Mouse (Mus musculus): ENCODE data around the gene Traf3ip1. TPM values are rescaled to one million over a fixed set of nuclear protein-coding genes. Genes with fewer than 3 reads are reported as not detected.
A peak's percentile ranks its signal among the peaks of the same experiment; 100 is the strongest.

Traf3ip1 gene
- polyA plus RNA-seq, 1 experiment: not detected

GRCm38 (mm10) chr1:91533961-91534723 is 39.7 kb downstream of the Traf3ip1 start:
- 81% methylated on average over 19 of the region's 19 CpGs for WGBS
- no peaks in the 10 kb centered on the region for H3K4me1 ChIP-seq (ENCODE audit: control insufficient read depth, insufficient read depth, low read length)
- H3K27ac ChIP-seq (ENCODE audit: insufficient read depth, low read depth, low read length): no peak overlapping the region
- no peak overlapping the region for H3K4me3 ChIP-seq (ENCODE audit: insufficient read depth, low read depth, low read length)
- TF ChIP-seq POLR2A (IDR thresholded peaks at IDR 0.05; ENCODE audit: insufficient read depth, low read depth, low read length) (no peak), CTCF (IDR thresholded peaks at IDR 0.05; ENCODE audit: insufficient read depth, low read depth, low read length) (no peak)

GRCm38 (mm10) chr1:91537786-91538569 is 43.5 kb downstream of the Traf3ip1 start:
- TF ChIP-seq POLR2A (IDR thresholded peaks at IDR 0.05; ENCODE audit: insufficient read depth, low read depth, low read length): no peak
- TF ChIP-seq CTCF (IDR thresholded peaks at IDR 0.05; ENCODE audit: insufficient read depth, low read depth, low read length): no peak
- Histone ChIP-seq H3K27ac (ENCODE audit: insufficient read depth, low read depth, low read length) (no peak overlapping the region), H3K4me1 (ENCODE audit: control insufficient read depth, insufficient read depth, low read length) (peaks cover 10% of the 10 kb centered on the region), H3K4me3 (ENCODE audit: insufficient read depth, low read depth, low read length) (no peak overlapping the region)
- WGBS: 44% methylated on average over 22 of the region's 22 CpGs

GRCm38 (mm10) chr1:91538570-91538929 is 44.1 kb downstream of the Traf3ip1 start:
- no peak for TF ChIP-seq CTCF (IDR thresholded peaks at IDR 0.05; ENCODE audit: insufficient read depth, low read depth, low read length)
- no peak for TF ChIP-seq POLR2A (IDR thresholded peaks at IDR 0.05; ENCODE audit: insufficient read depth, low read depth, low read length)
- H3K4me1 ChIP-seq (ENCODE audit: control insufficient read depth, insufficient read depth, low read length): peaks cover 10% of the 10 kb centered on the region
- H3K27ac ChIP-seq (ENCODE audit: insufficient read depth, low read depth, low read length): no peak overlapping the region
- no peak overlapping the region for H3K4me3 ChIP-seq (ENCODE audit: insufficient read depth, low read depth, low read length)
- 58% methylated on average over 1 of the region's 1 CpGs for WGBS

GRCm38 (mm10) chr1:91539246-91539645 is 44.8 kb downstream of the Traf3ip1 start:
- Histone ChIP-seq H3K4me1 (ENCODE audit: control insufficient read depth, insufficient read depth, low read length) (peaks cover 13% of the 10 kb centered on the region), H3K4me3 (ENCODE audit: insufficient read depth, low read depth, low read length) (no peak overlapping the region), H3K27ac (ENCODE audit: insufficient read depth, low read depth, low read length) (no peak overlapping the region)
- TF ChIP-seq POLR2A (IDR thresholded peaks at IDR 0.05; ENCODE audit: insufficient read depth, low read depth, low read length): no peak
- WGBS: 31% methylated on average over 6 of the region's 6 CpGs

GRCm38 (mm10) chr1:91539704-91540270 is 45.3 kb downstream of the Traf3ip1 start:
- no peak for TF ChIP-seq CTCF (IDR thresholded peaks at IDR 0.05; ENCODE audit: insufficient read depth, low read depth, low read length)
- no peak for TF ChIP-seq POLR2A (IDR thresholded peaks at IDR 0.05; ENCODE audit: insufficient read depth, low read depth, low read length)
- no peak overlapping the region for H3K27ac ChIP-seq (ENCODE audit: insufficient read depth, low read depth, low read length)
- H3K4me1 ChIP-seq (ENCODE audit: control insufficient read depth, insufficient read depth, low read length): peaks cover 13% of the 10 kb centered on the region
- WGBS: 2% methylated on average over 22 of the region's 22 CpGs
- H3K4me3 ChIP-seq (ENCODE audit: insufficient read depth, low read depth, low read length): peak overlapping the region; percentile 70

GRCm38 (mm10) chr1:91540271-91540826 is 45.9 kb downstream of the Traf3ip1 start, which contains the start of gene Asb1:
Gene Asb1 (plus strand): TSS chr1:91540544.
- TF ChIP-seq POLR2A (IDR thresholded peaks at IDR 0.05; ENCODE audit: insufficient read depth, low read depth, low read length) (peak; percentile 44; the same call in 1 of the 2 replicates), CTCF (IDR thresholded peaks at IDR 0.05; ENCODE audit: insufficient read depth, low read depth, low read length) (no peak)
- Histone ChIP-seq H3K27ac (ENCODE audit: insufficient read depth, low read depth, low read length) (no peak within 1 kb of the TSS), H3K4me3 (ENCODE audit: insufficient read depth, low read depth, low read length) (peak within 1 kb of the TSS; percentile 70), H3K4me1 (ENCODE audit: control insufficient read depth, insufficient read depth, low read length) (peaks cover 13% of the 10 kb centered on the region)
- under 1% methylated on average over 40 of the region's 41 CpGs for WGBS

GRCm38 (mm10) chr1:91541042-91541592 is 46.7 kb downstream of the Traf3ip1 start:
- Histone ChIP-seq H3K4me1 (ENCODE audit: control insufficient read depth, insufficient read depth, low read length) (peaks cover 13% of the 10 kb centered on the region), H3K27ac (ENCODE audit: insufficient read depth, low read depth, low read length) (no peak overlapping the region), H3K4me3 (ENCODE audit: insufficient read depth, low read depth, low read length) (peak overlapping the region; percentile 70)
- 13% methylated on average over 15 of the region's 15 CpGs for WGBS
- TF ChIP-seq CTCF (IDR thresholded peaks at IDR 0.05; ENCODE audit: insufficient read depth, low read depth, low read length) (no peak), POLR2A (IDR thresholded peaks at IDR 0.05; ENCODE audit: insufficient read depth, low read depth, low read length) (no peak)

GRCm38 (mm10) chr1:91543974-91544373 is 49.5 kb downstream of the Traf3ip1 start:
- peaks cover 17% of the 10 kb centered on the region for H3K4me1 ChIP-seq (ENCODE audit: control insufficient read depth, insufficient read depth, low read length)
- H3K27ac ChIP-seq (ENCODE audit: insufficient read depth, low read depth, low read length): no peak overlapping the region
- TF ChIP-seq CTCF (IDR thresholded peaks at IDR 0.05; ENCODE audit: insufficient read depth, low read depth, low read length) (no peak), POLR2A (IDR thresholded peaks at IDR 0.05; ENCODE audit: insufficient read depth, low read depth, low read length) (no peak)
- H3K4me3 ChIP-seq (ENCODE audit: insufficient read depth, low read depth, low read length): no peak overlapping the region
- WGBS: 93% methylated on average over 4 of the region's 4 CpGs
